Mouse (Mus musculus) midbrain, embryonic 11.5 days (tissue): ENCODE results near the gene Crhr1. TPM values are rescaled to one million over a fixed set of nuclear protein-coding genes. Genes with fewer than 3 reads are reported as not detected.

Source experiments
- ATAC-seq: fragments of 200-750 bp; cut with Nextera tagmentation; 2 replicates; pipeline ENCODE4 v1.8.0; 2017; ENCODE audit warnings: moderate TSS enrichment, moderate library complexity; ENCODE audit not compliant: low FRiP score
- DNase-seq: peaks from one replicate; pipeline ENCODE4 v3.0.0; 2015; ENCODE audit warnings: low spot score; ENCODE audit errors: missing footprints
- H3K27ac ChIP-seq: fragments of 300-500 bp; sonication (generic); 2 replicates; pipeline ENCODE4 v1.5.1; 2014; ENCODE audit warnings: low read depth, low read length
- H3K27me3 ChIP-seq: fragments of 300-500 bp; sonication (generic); 2 replicates; pipeline ENCODE4 v1.6.1; 2014; ENCODE audit warnings: mild to moderate bottlenecking, low read length, moderate library complexity, mixed read lengths; ENCODE audit not compliant: control insufficient read depth, insufficient read depth
- H3K36me3 ChIP-seq: fragments of 300-500 bp; sonication (generic); 2 replicates; pipeline ENCODE4 v1.6.1; 2014; ENCODE audit warnings: mild to moderate bottlenecking, low read length, moderate library complexity, mixed read lengths; ENCODE audit not compliant: control insufficient read depth, insufficient read depth
- H3K4me1 ChIP-seq: fragments of 300-500 bp; sonication (generic); 2 replicates; pipeline ENCODE4 v1.6.1; 2014; ENCODE audit warnings: low read length; ENCODE audit not compliant: control insufficient read depth, insufficient read depth
- H3K4me2 ChIP-seq: fragments of 300-500 bp; sonication (generic); 2 replicates; pipeline ENCODE4 v1.6.1; 2014; ENCODE audit warnings: mild to moderate bottlenecking, moderate library complexity
- H3K4me3 ChIP-seq: fragments of 300-500 bp; sonication (generic); 2 replicates; pipeline ENCODE4 v1.5.1; 2014; ENCODE audit warnings: low read depth, low read length
- H3K9ac ChIP-seq: fragments of 300-500 bp; sonication (generic); 2 replicates; pipeline ENCODE4 v1.6.1; 2014; ENCODE audit warnings: low read length
- H3K9me3 ChIP-seq: fragments of 300-500 bp; sonication (generic); 2 replicates; pipeline ENCODE4 v1.6.1; 2016; ENCODE audit warnings: low read length; ENCODE audit not compliant: control insufficient read depth
- WGBS: fragments of 180-500 bp; shearing (Covaris S2); extraction: QIAGEN DNeasy Blood & Tissue Kit; methylation state at CpG from one replicate; pipeline ENCODE4 v1.1.7; 2014; 5-methylcytosine and 5-hydroxymethylcytosine counted together
- polyA plus RNA-seq: library from polyadenylated mRNA; unstranded; fragments of >200 nt; fragmentation: Nextera tagmentation; extraction: Ambion mirVana; gene quantifications from 2 replicates; pipeline ENCODE4 v1.2.1, GENCODE M21; 2014

The Crhr1 gene
- polyA plus RNA-seq, 1 experiment from 2014 or later, result 0.60 TPM

GRCm38 (mm10) chr11:104106329-104106728, 26.3 kb upstream of the Crhr1 start:
- Histone ChIP-seq H3K36me3 (no peaks in the 10 kb centered on the region), H3K27ac (no peak overlapping the region), H3K27me3 (no peaks in the 10 kb centered on the region), H3K4me3 (no peak overlapping the region), H3K4me1 (peaks cover 6% of the 10 kb centered on the region; the same call in 1 of the 2 replicates), H3K9ac (no peak overlapping the region), H3K9me3 (no peaks in the 10 kb centered on the region), H3K4me2 (no peak overlapping the region)
- no peak for DNase-seq
- no peak for ATAC-seq
- 76% methylated on average over 5 of the region's 5 CpGs for WGBS

- no peak overlapping the region for H3K4me2 ChIP-seq
- H3K9ac ChIP-seq, result no peak overlapping the region
- H3K9me3 ChIP-seq, result no peaks in the 10 kb centered on the region
- H3K4me1 ChIP-seq, result peaks cover 6% of the 10 kb centered on the region; the same call in 1 of the 2 replicates
- no peak overlapping the region for H3K27ac ChIP-seq
- H3K27me3 ChIP-seq, result no peaks in the 10 kb centered on the region
- no peaks in the 10 kb centered on the region for H3K36me3 ChIP-seq
- ATAC-seq, result no peak
- H3K4me3 ChIP-seq, result no peak overlapping the region
- no peak for DNase-seq
- 79% methylated on average over 2 of the region's 2 CpGs for WGBS
Observed at GRCm38 (mm10) chr11:104106969-104107368, 25.7 kb upstream of the Crhr1 start.

GRCm38 (mm10) chr11:104110366-104110765, 22.3 kb upstream of the Crhr1 start:
- Histone ChIP-seq H3K4me2 (no peak overlapping the region), H3K4me1 (no peaks in the 10 kb centered on the region; the same call in 1 of the 2 replicates), H3K27me3 (no peaks in the 10 kb centered on the region), H3K27ac (no peak overlapping the region), H3K9me3 (no peaks in the 10 kb centered on the region), H3K36me3 (no peaks in the 10 kb centered on the region), H3K9ac (no peak overlapping the region), H3K4me3 (no peak overlapping the region)
- no peak for DNase-seq
- 77% methylated on average over 1 of the region's 1 CpGs for WGBS
- no peak for ATAC-seq

GRCm38 (mm10) chr11:104111851-104112250, 20.8 kb upstream of the Crhr1 start:
- no peak overlapping the region for H3K4me3 ChIP-seq
- no peaks in the 10 kb centered on the region; the same call in 1 of the 2 replicates for H3K4me1 ChIP-seq
- WGBS, result 75% methylated on average over 11 of the region's 11 CpGs
- H3K9ac ChIP-seq, result no peak overlapping the region
- H3K27ac ChIP-seq, result no peak overlapping the region
- DNase-seq (no peak), ATAC-seq (no peak)
- H3K4me2 ChIP-seq, result no peak overlapping the region
- H3K36me3 ChIP-seq, result no peaks in the 10 kb centered on the region
- H3K9me3 ChIP-seq, result no peaks in the 10 kb centered on the region
- no peaks in the 10 kb centered on the region for H3K27me3 ChIP-seq

- ATAC-seq (no peak), DNase-seq (peak; percentile 14)
- H3K4me3 ChIP-seq, result no peak overlapping the region
- no peaks in the 10 kb centered on the region for H3K9me3 ChIP-seq
- no peak overlapping the region for H3K9ac ChIP-seq
- H3K4me2 ChIP-seq, result no peak overlapping the region
- no peak overlapping the region for H3K27ac ChIP-seq
- H3K36me3 ChIP-seq, result no peaks in the 10 kb centered on the region
- 60% methylated on average over 6 of the region's 6 CpGs for WGBS
- H3K4me1 ChIP-seq, result no peaks in the 10 kb centered on the region; the same call in 1 of the 2 replicates
- H3K27me3 ChIP-seq, result no peaks in the 10 kb centered on the region
Observed at GRCm38 (mm10) chr11:104113699-104114098, 19.0 kb upstream of the Crhr1 start.

- Histone ChIP-seq H3K4me1 (no peaks in the 10 kb centered on the region; the same call in 1 of the 2 replicates), H3K27ac (no peak overlapping the region), H3K4me2 (no peak overlapping the region), H3K27me3 (no peaks in the 10 kb centered on the region), H3K9me3 (no peaks in the 10 kb centered on the region), H3K36me3 (no peaks in the 10 kb centered on the region), H3K9ac (no peak overlapping the region), H3K4me3 (no peak overlapping the region)
- ATAC-seq, result peak; percentile 48; the same call in 1 of the 2 replicates
- 14% methylated on average over 7 of the region's 7 CpGs for WGBS
- DNase-seq, result peak; percentile 88
Observed at GRCm38 (mm10) chr11:104114690-104115089, 18.0 kb upstream of the Crhr1 start.

GRCm38 (mm10) chr11:104118356-104118755, 14.3 kb upstream of the Crhr1 start:
- ATAC-seq, result no peak
- no peak for DNase-seq
- WGBS, result 74% methylated on average over 4 of the region's 4 CpGs

GRCm38 (mm10) chr11:104122966-104123365, 9.7 kb upstream of the Crhr1 start:
- no peaks in the 10 kb centered on the region for H3K4me1 ChIP-seq
- DNase-seq (no peak), ATAC-seq (no peak)
- no peak overlapping the region for H3K4me2 ChIP-seq
- 82% methylated on average over 7 of the region's 7 CpGs for WGBS
- H3K9me3 ChIP-seq, result no peaks in the 10 kb centered on the region
- H3K27me3 ChIP-seq, result no peaks in the 10 kb centered on the region
- H3K4me3 ChIP-seq, result no peak overlapping the region
- H3K36me3 ChIP-seq, result no peaks in the 10 kb centered on the region
- H3K9ac ChIP-seq, result no peak overlapping the region
- H3K27ac ChIP-seq, result no peak overlapping the region

More at GRCm38 (mm10) chr11:104118356-104118755, 14.3 kb upstream of the Crhr1 start:
- H3K4me2 ChIP-seq, result no peak overlapping the region
- no peaks in the 10 kb centered on the region; the same call in 1 of the 2 replicates for H3K4me1 ChIP-seq
- no peaks in the 10 kb centered on the region for H3K27me3 ChIP-seq
- H3K36me3 ChIP-seq, result no peaks in the 10 kb centered on the region
- no peak overlapping the region for H3K27ac ChIP-seq
- no peaks in the 10 kb centered on the region for H3K9me3 ChIP-seq
- H3K9ac ChIP-seq, result no peak overlapping the region
- no peak overlapping the region for H3K4me3 ChIP-seq

- DNase-seq (no peak), ATAC-seq (no peak)
- Histone ChIP-seq H3K36me3 (no peaks in the 10 kb centered on the region), H3K9me3 (no peaks in the 10 kb centered on the region), H3K27me3 (no peaks in the 10 kb centered on the region), H3K4me3 (no peak overlapping the region), H3K27ac (no peak overlapping the region), H3K4me1 (no peaks in the 10 kb centered on the region), H3K9ac (no peak overlapping the region), H3K4me2 (no peak overlapping the region)
- 85% methylated on average over 10 of the region's 10 CpGs for WGBS
Observed at GRCm38 (mm10) chr11:104123479-104123878, 9.2 kb upstream of the Crhr1 start.
